ENCODE assay signal across 24 mouse cellular contexts in genomic region chr11:118166626-118167025, GRCm38 (mm10). TPM values are rescaled to one million over a fixed set of nuclear protein-coding genes. Genes with fewer than 3 reads are reported as not detected.
DNase-seq lines count a peak whose midpoint lies in the region; ATAC-seq and TF ChIP-seq lines count a peak whose summit lies in the region.
"Had no signal": no experiment of that assay in that cellular context is flagged by ENCODE, and none has a peak within 500 bp of the region (broad histone marks: within the 10 kb centered on the region; RNA-seq: fewer than 3 reads in every experiment).

No protein-coding gene starts in this region.

- TF ChIP-seq POLR2A in olfactory bulb, adult 2 months (IDR thresholded peaks at IDR 0.05; ENCODE audit: insufficient read depth, low read depth, low read length): no peak

- ATAC-seq in heart, embryonic 16.5 days (replicated peaks; ENCODE audit: extremely low read depth, insufficient read depth, low FRiP score): no peak
- ATAC-seq: activated CD4-positive, CD25-positive, alpha-beta regulatory T cell, adult 4 months; hindbrain, embryonic 16.5 days; midbrain, embryonic 13.5 days had no signal

- H3K9me3 ChIP-seq in heart, embryonic 10.5 days: no peaks in the 10 kb centered on the region
- H3K9me3 ChIP-seq in heart, embryonic 16.5 days (replicated peaks; ENCODE audit: control insufficient read depth, low read length): no peaks in the 10 kb centered on the region
- H3K9me3 ChIP-seq: embryonic facial prominence, embryonic 13.5 days; forebrain, embryonic 12.5 days; kidney, embryonic 15.5 days; limb, embryonic 12.5 days; midbrain, embryonic 13.5 days; neural tube, embryonic 13.5 days had no signal

- no peak overlapping the region for H3K4me3 ChIP-seq in heart, embryonic 10.5 days
- H3K4me3 ChIP-seq in heart, embryonic 16.5 days (ENCODE audit: low read length): no peak overlapping the region
- H3K4me3 ChIP-seq in olfactory bulb, adult 2 months (ENCODE audit: insufficient read depth, low read depth, low read length): no peak overlapping the region
- H3K4me3 ChIP-seq: embryonic facial prominence, embryonic 13.5 days; forebrain, embryonic 12.5 days; kidney, embryonic 15.5 days; limb, embryonic 12.5 days; midbrain, embryonic 13.5 days; neural tube, embryonic 13.5 days had no signal

- peaks cover 49% of the 10 kb centered on the region for H3K36me3 ChIP-seq in heart, embryonic 10.5 days
- H3K36me3 ChIP-seq in heart, embryonic 16.5 days (ENCODE audit: control insufficient read depth, insufficient read depth): peaks cover 19% of the 10 kb centered on the region

- no peaks in the 10 kb centered on the region for H3K27me3 ChIP-seq in heart, embryonic 10.5 days (ENCODE audit: insufficient read depth, poor library complexity, severe bottlenecking)
- no peaks in the 10 kb centered on the region for H3K27me3 ChIP-seq in heart, embryonic 16.5 days (ENCODE audit: control insufficient read depth, insufficient read depth, low read length)
- H3K27me3 ChIP-seq: CH12.LX; embryonic facial prominence, embryonic 13.5 days; forebrain, embryonic 12.5 days; kidney, embryonic 15.5 days; limb, embryonic 12.5 days; midbrain, embryonic 13.5 days; neural tube, embryonic 13.5 days had no signal

- peaks cover 37% of the 10 kb centered on the region for H3K4me1 ChIP-seq in heart, embryonic 10.5 days
- H3K4me1 ChIP-seq in heart, embryonic 16.5 days (ENCODE audit: control insufficient read depth, insufficient read depth, low read length): peaks cover 48% of the 10 kb centered on the region
- H3K4me1 ChIP-seq in olfactory bulb, adult 2 months (ENCODE audit: control insufficient read depth, insufficient read depth, low read length): peaks cover 32% of the 10 kb centered on the region
- H3K4me1 ChIP-seq: forebrain, embryonic 12.5 days had no signal

- DNase-seq in adrenal gland, adult (ENCODE audit: inconsistent age in 2 of 2, low spot score in 1 of 2): peak; percentile 27 to 61
- no peak for DNase-seq in adrenal gland, adult 18-20 months (ENCODE audit: low spot score in 2 of 2)
- DNase-seq in heart, embryonic 10.5 days (ENCODE audit: low spot score): no peak
- DNase-seq in heart, adult 9 months (ENCODE audit: low spot score in 2 of 2): no peak
- no peak for DNase-seq in heart, adult 18-20 months
- DNase-seq: cerebellum, adult 11-12 months; cerebellum, adult 9-11 months; embryo, embryonic 11 days; gastrocnemius, postnatal 10 days; kidney, adult 18-20 months; lung, postnatal 10 days had no signal

- H3K27ac ChIP-seq in heart, embryonic 10.5 days: peak overlapping the region; percentile 59; the same call in 1 of the 2 replicates
- peak overlapping the region; percentile 64 for H3K27ac ChIP-seq in heart, embryonic 16.5 days (ENCODE audit: low read length)
- peak overlapping the region; percentile 53; the same call in 1 of the 2 replicates for H3K27ac ChIP-seq in olfactory bulb, adult 2 months (ENCODE audit: insufficient read depth, low read depth, low read length)
- H3K27ac ChIP-seq: forebrain, embryonic 12.5 days; macrophage; midbrain, embryonic 13.5 days; neural tube, embryonic 13.5 days had no signal

- TF ChIP-seq CTCF in olfactory bulb, adult 2 months (IDR thresholded peaks at IDR 0.05; ENCODE audit: insufficient read depth, low read depth, low read length): no peak

- H3K4me2 ChIP-seq in heart, embryonic 16.5 days (ENCODE audit: low read depth, low read length): no peak overlapping the region
- H3K4me2 ChIP-seq: embryonic facial prominence, embryonic 13.5 days; forebrain, embryonic 12.5 days; kidney, embryonic 15.5 days; limb, embryonic 12.5 days; liver, embryonic 11.5 days; midbrain, embryonic 13.5 days; neural tube, embryonic 13.5 days had no signal

- H3K9ac ChIP-seq in heart, embryonic 16.5 days (ENCODE audit: low read length): no peak overlapping the region
- H3K9ac ChIP-seq: forebrain, embryonic 12.5 days; kidney, embryonic 15.5 days; limb, embryonic 12.5 days; midbrain, embryonic 13.5 days; neural tube, embryonic 13.5 days had no signal

- 84% methylated on average over 5 of the region's 5 CpGs for WGBS in heart, embryonic 10.5 days
- 87% methylated on average over 5 of the region's 5 CpGs for WGBS in heart, embryonic 16.5 days
- 94% methylated on average over 5 of the region's 5 CpGs for WGBS in olfactory bulb, adult 2 months

RNA-seq across cellular contexts. Expression of gene Dnah17, which starts 36.2 kb away (rescaled TPM):
- under 1 TPM in 1 of 2 experiments, not detected in 1; 0.03 TPM for total RNA-seq in adrenal gland, adult 18-20 months (2021)
- polyA plus RNA-seq in heart, embryonic 10.5 days (2016; fragmentation: Nextera tagmentation; extraction: Ambion mirVana): 0.12 and 0.14 TPM in 2 replicates
- polyA plus RNA-seq in heart, embryonic 16.5 days (2015; fragmentation: Nextera tagmentation; extraction: Ambion mirVana): 0.07 and 0.09 TPM in 2 replicates
- under 1 TPM; 0.02 to 0.05 TPM for total RNA-seq in heart, adult 18-20 months (2021)
- not detected in 2 replicates for polyA plus RNA-seq in olfactory bulb, adult 2 months (2012; ENCODE audit: insufficient read depth, insufficient read length, low replicate concordance, missing spikeins)

Comparison
In these comparisons a context has a peak if more than half of its experiments do, and no peak if none do; other contexts are left out.
1. DNase-seq: peak in adrenal gland, adult (2 of 2); none in adrenal gland, adult 18-20 months (0 of 2), heart, embryonic 10.5 days (single experiment), heart, adult 9 months (0 of 2) and heart, adult 18-20 months (0 of 2).
2. Peak in every context shown above with its lines, with median percentiles within 50 percentile points of each other: H3K27ac ChIP-seq.